Mouse (Mus musculus) gastrocnemius, adult 8-10 months (tissue): ENCODE measurements around the gene Smarce1. TPM values are rescaled to one million over a fixed set of nuclear protein-coding genes. Genes with fewer than 3 reads are reported as not detected.

Experiments
- DNase-seq, 2 experiments: peaks; one replicate each; pipeline ENCODE4 v3.0.0; 2022; ENCODE audit warnings: low spot score in 2 of 2
- total RNA-seq, 4 experiments: library from RNA; stranded (reverse); gene quantifications; 2 replicates each; pipeline ENCODE4 v1.2.4; 2022

Gene Smarce1
- total RNA-seq, 4 experiments from 2014 or later, result 20.8 to 29.7 (median 25.3) TPM

DNA sequence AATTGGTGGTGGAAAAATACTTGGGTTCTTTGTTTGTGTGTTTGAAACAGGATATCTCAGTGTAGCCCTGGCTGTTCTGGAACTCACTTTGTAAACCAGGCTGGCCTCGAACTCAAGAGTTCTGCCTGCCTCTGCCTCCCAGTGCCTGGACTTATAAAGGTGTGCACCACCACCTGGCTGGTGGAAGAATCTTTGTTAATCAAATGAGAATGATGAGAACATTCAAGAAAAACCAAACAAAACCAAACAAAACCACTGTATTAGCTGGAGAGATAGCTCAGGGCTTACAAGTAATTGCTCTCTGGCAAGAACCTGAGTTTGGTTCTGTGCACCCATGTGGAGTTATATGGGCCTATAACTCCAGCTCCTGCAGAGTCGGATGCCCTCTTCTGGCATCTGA, 61.4 kb downstream of the Smarce1 start:
- no peak for DNase-seq

DNA sequence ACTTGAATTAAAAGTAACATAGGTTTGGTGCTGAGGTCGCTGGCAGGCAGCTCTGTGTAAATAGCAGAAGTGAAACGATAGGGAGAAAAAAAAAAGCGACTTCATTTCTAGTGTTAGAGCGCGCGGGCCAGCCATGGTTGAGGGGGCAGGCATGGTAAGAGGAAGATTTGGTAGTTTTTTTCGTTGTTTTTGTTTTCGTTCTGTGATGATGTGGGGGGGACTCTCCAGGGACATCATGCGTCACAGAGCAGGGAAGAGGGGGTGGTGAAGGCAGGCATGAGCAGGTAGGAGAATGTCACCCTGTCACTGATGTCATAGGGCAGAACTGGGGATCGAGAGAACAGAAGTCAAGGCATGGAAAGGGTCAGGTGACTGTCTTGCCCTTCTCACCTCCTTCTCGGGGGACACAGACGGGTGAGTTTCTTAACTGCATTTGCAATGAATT, 62.8 kb downstream of the Smarce1 start:
- no peak for DNase-seq

DNA sequence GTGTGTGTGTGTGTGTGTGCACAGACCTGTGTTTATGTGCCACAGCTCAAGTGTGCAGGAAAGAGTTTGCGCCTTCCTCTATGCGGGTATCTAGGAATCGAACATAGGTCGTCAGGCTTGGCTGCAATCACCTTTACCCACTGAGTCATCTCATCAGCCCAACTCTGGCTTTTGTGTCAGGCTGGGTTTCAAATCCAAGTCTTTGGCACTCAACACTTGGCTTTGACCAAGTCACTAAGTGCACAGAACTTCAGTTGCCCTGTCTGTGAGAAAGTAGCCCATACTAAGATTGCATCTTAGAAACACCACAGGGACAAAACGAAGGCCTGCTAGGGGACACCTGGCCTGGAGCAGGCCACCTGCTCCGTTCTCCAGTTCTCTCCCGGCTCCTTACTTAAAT, 63.2 kb downstream of the Smarce1 start:
- DNase-seq, result no peak

DNA sequence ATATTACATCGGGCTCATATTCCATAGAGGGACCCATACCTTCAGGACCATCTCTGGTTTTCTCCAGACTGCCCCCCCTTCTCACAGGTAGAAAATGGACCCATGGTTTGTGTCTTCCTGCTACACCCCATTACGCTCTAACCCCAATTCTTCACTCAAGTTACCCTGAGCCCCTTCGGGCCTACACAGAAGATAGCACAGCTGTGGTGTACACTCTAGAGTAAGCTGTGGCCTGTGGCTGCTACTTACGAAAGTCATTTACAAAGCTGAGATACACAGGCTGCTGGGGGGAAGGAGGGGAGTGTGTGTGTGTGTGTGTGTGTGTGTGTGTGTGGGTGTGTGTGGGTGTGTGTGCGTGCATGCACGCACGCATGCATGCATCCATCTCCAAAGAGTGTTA, 64.6 kb downstream of the Smarce1 start:
- no peak for DNase-seq

DNA sequence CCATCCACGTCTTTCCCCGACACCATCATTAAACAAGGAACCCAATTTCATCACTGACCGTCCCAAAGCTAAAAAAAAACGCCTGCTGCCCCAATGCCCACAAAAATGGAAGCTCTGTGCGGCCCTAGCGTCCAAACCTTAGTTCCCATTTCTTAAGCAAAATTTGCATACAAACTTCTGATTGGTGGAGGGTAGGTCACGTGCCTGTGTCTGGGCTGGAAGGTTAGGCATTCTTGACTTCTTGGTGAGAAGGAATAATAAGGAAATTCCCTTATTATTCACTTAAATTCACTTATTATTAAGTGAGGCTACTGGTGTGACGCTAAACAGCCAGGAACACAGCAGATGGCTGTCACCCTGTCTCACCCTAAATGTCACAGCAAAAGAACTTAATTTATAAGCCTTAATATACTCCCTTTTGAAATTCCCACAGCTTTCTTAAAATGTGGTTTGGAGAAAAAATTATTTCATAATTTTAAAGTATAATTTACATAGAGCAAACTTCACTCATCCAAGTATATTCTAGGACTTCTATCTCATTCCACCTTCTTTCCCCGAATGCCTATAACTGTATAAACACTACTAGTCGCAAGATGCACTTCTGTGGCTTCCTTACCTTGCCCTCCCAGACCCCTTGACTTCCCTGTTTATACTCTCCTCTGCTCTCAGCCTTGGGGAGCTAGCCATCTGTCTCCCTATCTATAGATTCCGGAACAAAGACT, 65.6 kb downstream of the Smarce1 start:
- no peak for DNase-seq

DNA sequence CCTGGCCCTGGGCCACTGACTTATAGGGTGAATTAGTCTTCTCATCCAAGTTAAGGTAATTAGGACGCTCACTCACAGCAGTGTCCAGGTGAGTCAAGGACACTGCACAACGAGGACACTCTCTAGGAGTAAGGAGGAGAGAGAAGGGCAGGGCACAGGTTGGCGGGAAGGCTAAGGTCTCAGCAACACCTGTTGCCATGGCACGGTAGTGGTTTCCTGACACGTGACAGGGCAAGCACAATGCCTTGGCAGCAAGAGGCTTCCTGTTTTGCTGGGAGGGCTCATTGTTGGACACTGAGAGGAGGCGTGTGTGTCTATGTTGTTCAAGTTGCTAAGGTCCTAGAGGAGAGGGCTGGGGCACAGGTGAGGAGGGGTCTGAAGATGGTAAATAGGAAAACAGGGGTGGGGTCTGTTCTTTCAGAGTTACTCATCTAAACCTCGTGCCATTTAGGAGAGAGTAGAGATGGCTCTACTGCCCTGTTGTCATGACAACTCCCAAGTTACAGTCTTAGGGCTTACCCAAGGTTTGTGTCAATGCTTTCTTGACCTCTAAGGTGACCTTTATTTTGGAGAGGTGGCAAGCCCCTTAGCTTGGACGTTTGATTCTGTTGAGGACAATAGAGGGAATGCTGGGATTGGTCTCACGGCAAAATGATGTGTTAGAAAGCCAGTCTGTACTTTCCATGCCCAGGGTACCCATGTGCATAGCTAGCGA, 67.7 kb downstream of the Smarce1 start:
- DNase-seq, result no peak

DNA sequence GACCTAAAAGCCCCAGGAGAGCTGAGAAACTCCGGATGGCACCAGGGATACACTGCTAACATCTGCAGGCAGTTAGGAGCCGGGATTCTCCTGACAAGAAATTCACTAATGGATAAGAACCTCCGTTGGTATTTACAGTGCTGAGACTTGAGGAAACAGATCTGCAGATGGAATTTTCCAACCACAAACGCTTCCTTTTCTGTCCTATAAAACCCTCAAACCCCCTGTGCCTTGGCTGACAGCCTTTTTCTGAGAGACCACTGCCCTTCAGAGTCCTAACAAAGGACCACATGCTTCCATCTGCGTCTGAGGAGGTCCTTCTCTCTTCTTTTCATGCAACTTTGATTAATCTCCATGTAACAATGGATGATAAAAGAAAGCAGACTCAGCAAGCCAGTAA, 69.2 kb downstream of the Smarce1 start:
- DNase-seq, result no peak

DNA sequence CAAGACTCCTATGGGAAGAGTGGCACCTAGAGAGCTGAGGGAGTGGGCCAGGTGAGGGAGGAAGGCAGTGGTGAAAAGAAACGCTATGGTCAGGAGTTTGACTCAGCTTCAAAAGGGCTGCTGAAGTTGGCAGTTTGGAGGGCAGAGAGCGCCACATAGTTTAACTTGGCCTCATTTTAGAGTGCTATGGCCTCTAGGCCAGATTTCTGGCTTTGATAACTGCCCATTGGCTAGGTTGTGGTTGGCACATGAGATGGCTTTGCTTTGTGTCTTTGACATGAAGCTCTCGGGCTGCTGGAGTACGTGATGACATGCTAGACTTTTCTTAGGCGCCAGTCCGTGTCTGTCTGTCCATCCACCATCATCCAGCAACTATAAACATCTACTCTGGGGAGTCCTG, 70.6 kb downstream of the Smarce1 start:
- DNase-seq, result no peak

Other genes starting within 250 kb of the Smarce1 start
- not detected for gene Gjd3, start 248.0 kb downstream of the Smarce1 start, total RNA-seq
- under 1 TPM in 3 of 4 experiments, not detected in 1; 0.25 to 0.60 (median 0.29) TPM for gene Top2a, start 206.8 kb downstream of the Smarce1 start, total RNA-seq
- 10 to 100 TPM; 23.4 to 50.7 (median 34.4) TPM for gene Igfbp4, start 189.8 kb downstream of the Smarce1 start, total RNA-seq
- gene Tns4, start 141.7 kb downstream of the Smarce1 start, total RNA-seq, result not detected
- not detected for gene Ccr7, start 75.9 kb downstream of the Smarce1 start, total RNA-seq
- 1 to 10 TPM; 1.7 to 3.0 (median 2.0) TPM for gene Krt222, start 13.1 kb upstream of the Smarce1 start, total RNA-seq
- gene Krt24, start 54.2 kb upstream of the Smarce1 start, total RNA-seq, result not detected
- gene Krt25, start 91.9 kb upstream of the Smarce1 start, total RNA-seq, result not detected
- gene Krt26, start 106.9 kb upstream of the Smarce1 start, total RNA-seq, result not detected
- gene Krt27, start 120.1 kb upstream of the Smarce1 start, total RNA-seq, result not detected
- not detected for gene Krt28, start 143.9 kb upstream of the Smarce1 start, total RNA-seq
- gene Krt10, start 158.3 kb upstream of the Smarce1 start, total RNA-seq, result 1 to 10 TPM; 3.5 to 4.4 (median 3.8) TPM
- under 1 TPM in 1 of 4 experiments, not detected in 3; 0.17 TPM for gene Krt12, start 191.2 kb upstream of the Smarce1 start, total RNA-seq
- under 1 TPM in 1 of 4 experiments, not detected in 3; 0.13 TPM for gene Krt20, start 207.1 kb upstream of the Smarce1 start, total RNA-seq